Mouse (Mus musculus) C2C12 (cell line): ENCODE results near the gene Wscd2. TPM values are rescaled to one million over a fixed set of nuclear protein-coding genes. Genes with fewer than 3 reads are reported as not detected.

Source experiments
- H3K27me3 ChIP-seq: one replicate; pipeline ENCODE4 v1.6.1; 2011; ENCODE audit not compliant: control insufficient read depth, insufficient read depth, insufficient read length
- H3K36me3 ChIP-seq: one replicate; pipeline ENCODE4 v1.6.1; 2011; ENCODE audit not compliant: control insufficient read depth, insufficient read depth
- H3K4me3 ChIP-seq: one replicate; pipeline ENCODE4 v1.5.1; 2011; ENCODE audit warnings: mild to moderate bottlenecking, control low read depth; ENCODE audit not compliant: poor library complexity, insufficient read depth, severe bottlenecking
- H3K79me2 ChIP-seq: one replicate; pipeline ENCODE4 v1.6.1; 2011; ENCODE audit not compliant: control insufficient read depth, insufficient read depth
- H3K79me3 ChIP-seq: one replicate; pipeline ENCODE4 v1.6.1; 2011; ENCODE audit warnings: low read depth, control low read depth
- H3ac ChIP-seq: one replicate; pipeline ENCODE3; 2011; ENCODE audit warnings: low read depth; ENCODE audit not compliant: control insufficient read depth, insufficient read length
- CEBPB ChIP-seq: IDR thresholded peaks from one replicate; pipeline ENCODE4 v1.6.1; 2011; ENCODE audit warnings: low read depth, mild to moderate bottlenecking, control low read depth, moderate library complexity
- CTCF ChIP-seq: IDR thresholded peaks from one replicate; pipeline ENCODE4 v1.5.1; 2011; ENCODE audit not compliant: control insufficient read depth, insufficient read depth, insufficient read length
- FOSL1 ChIP-seq: IDR thresholded peaks from one replicate; pipeline ENCODE4 v1.8.0; 2011; ENCODE audit warnings: mild to moderate bottlenecking, low read length; ENCODE audit not compliant: poor library complexity, insufficient read depth, severe bottlenecking
- MAX ChIP-seq: IDR thresholded peaks from one replicate; pipeline ENCODE4 v1.6.1; 2011; ENCODE audit warnings: mild to moderate bottlenecking, control low read depth
- MYOD1 ChIP-seq: IDR thresholded peaks from one replicate; pipeline ENCODE4 v1.6.1; 2011; ENCODE audit warnings: low read depth; ENCODE audit not compliant: control insufficient read depth, insufficient read length
- MYOG ChIP-seq: IDR thresholded peaks from one replicate; pipeline ENCODE4 v1.6.1; 2011; ENCODE audit not compliant: control insufficient read depth, insufficient read length; ENCODE audit errors: extremely low read depth
- USF1 ChIP-seq: IDR thresholded peaks from one replicate; pipeline ENCODE4 v1.6.1; 2011; ENCODE audit warnings: low read depth, mild to moderate bottlenecking, control low read depth, moderate library complexity
- polyA plus RNA-seq: library from polyadenylated mRNA; unstranded; fragments of >200 nt; fragmentation: generic; extraction: Trizol; gene quantifications from one replicate; pipeline ENCODE4 v1.2.1, GENCODE M21; 2012; ENCODE audit warnings: missing spikeins

Gene Wscd2
- polyA plus RNA-seq, 1 experiment = not detected

GRCm38 (mm10) chr5:113464731-113465130, 25.4 kb upstream of the Wscd2 start:
- H3K36me3 ChIP-seq = no peaks in the 10 kb centered on the region
- H3K79me3 ChIP-seq = no peaks in the 10 kb centered on the region
- no peak overlapping the region for H3K4me3 ChIP-seq
- no peak for TF ChIP-seq CTCF
- TF ChIP-seq USF1 = no peak
- TF ChIP-seq FOSL1 = no peak
- no peak for TF ChIP-seq MYOD1
- no peak for TF ChIP-seq MAX
- TF ChIP-seq CEBPB = no peak
- no peaks in the 10 kb centered on the region for H3K79me2 ChIP-seq
- H3K27me3 ChIP-seq = peaks cover 46% of the 10 kb centered on the region
- no peak overlapping the region for H3ac ChIP-seq

DNA sequence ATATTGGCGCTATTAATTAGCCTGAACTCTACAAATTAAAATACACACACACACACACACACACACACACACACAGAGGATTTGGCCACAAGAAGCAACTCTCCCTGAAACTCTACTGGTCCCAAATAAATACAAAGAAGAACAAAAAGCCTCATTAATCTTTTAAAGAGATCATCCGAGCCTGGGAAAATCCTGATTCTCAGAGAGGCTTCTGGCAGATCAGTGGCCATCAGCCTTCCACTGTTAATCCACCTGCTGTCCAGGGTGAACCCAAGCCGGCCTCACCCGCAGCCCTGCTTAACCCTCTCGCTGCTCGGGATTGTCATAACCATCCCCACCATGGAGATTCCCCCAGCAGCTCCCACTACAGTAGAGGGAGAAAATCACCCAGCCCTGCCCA, 23.6 kb upstream of the Wscd2 start:
- TF ChIP-seq MAX (no peak), USF1 (no peak), MYOG (no peak), CTCF (no peak), MYOD1 (no peak), CEBPB (no peak), FOSL1 (no peak)
- H3K36me3 ChIP-seq = no peaks in the 10 kb centered on the region

DNA sequence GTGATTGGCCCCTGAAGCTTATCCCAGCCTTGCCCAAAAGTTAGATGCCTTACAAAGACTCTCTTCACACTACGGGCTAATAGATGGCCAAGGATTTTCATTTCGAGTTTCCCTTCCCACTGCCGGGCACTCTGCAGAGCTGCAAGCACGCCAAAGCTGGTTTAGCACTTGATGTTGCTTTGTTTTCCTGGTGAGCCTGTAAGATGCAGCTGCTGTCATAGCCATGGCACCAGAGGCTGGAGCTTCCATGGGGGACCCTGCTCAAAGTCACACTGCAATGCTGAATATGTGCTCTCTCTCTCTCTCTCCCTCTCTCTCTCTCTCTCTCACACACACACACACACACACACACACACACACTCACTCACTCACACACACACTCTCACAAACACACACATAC, 23.1 kb upstream of the Wscd2 start:
- H3K79me3 ChIP-seq = no peaks in the 10 kb centered on the region
- TF ChIP-seq CEBPB = no peak
- peaks cover 36% of the 10 kb centered on the region for H3K27me3 ChIP-seq
- no peak overlapping the region for H3ac ChIP-seq
- H3K36me3 ChIP-seq = no peaks in the 10 kb centered on the region
- H3K79me2 ChIP-seq = no peaks in the 10 kb centered on the region
- no peak overlapping the region for H3K4me3 ChIP-seq

More for the DNA sequence above, 23.6 kb upstream of the Wscd2 start:
- H3ac ChIP-seq = no peak overlapping the region
- no peak overlapping the region for H3K4me3 ChIP-seq
- no peaks in the 10 kb centered on the region for H3K79me3 ChIP-seq
- no peaks in the 10 kb centered on the region for H3K79me2 ChIP-seq
- H3K27me3 ChIP-seq = peaks cover 41% of the 10 kb centered on the region

GRCm38 (mm10) chr5:113467765-113468164, 22.4 kb upstream of the Wscd2 start:
- Histone ChIP-seq H3K79me2 (no peaks in the 10 kb centered on the region), H3K79me3 (no peaks in the 10 kb centered on the region), H3K27me3 (peaks cover 31% of the 10 kb centered on the region), H3ac (no peak overlapping the region), H3K36me3 (no peaks in the 10 kb centered on the region), H3K4me3 (no peak overlapping the region)
- TF ChIP-seq MAX = no peak
- no peak for TF ChIP-seq USF1
- TF ChIP-seq MYOG = no peak
- TF ChIP-seq FOSL1 = no peak
- no peak for TF ChIP-seq CTCF
- TF ChIP-seq CEBPB = no peak
- TF ChIP-seq MYOD1 = no peak

GRCm38 (mm10) chr5:113468625-113469024, 21.5 kb upstream of the Wscd2 start:
- no peak overlapping the region for H3K4me3 ChIP-seq
- no peak overlapping the region for H3ac ChIP-seq
- TF ChIP-seq CTCF = no peak
- no peak for TF ChIP-seq MAX
- TF ChIP-seq MYOD1 = no peak
- TF ChIP-seq FOSL1 = no peak
- TF ChIP-seq MYOG = no peak
- TF ChIP-seq CEBPB = no peak
- no peak for TF ChIP-seq USF1
- peaks cover 34% of the 10 kb centered on the region for H3K27me3 ChIP-seq
- H3K36me3 ChIP-seq = no peaks in the 10 kb centered on the region
- no peaks in the 10 kb centered on the region for H3K79me3 ChIP-seq
- H3K79me2 ChIP-seq = no peaks in the 10 kb centered on the region

DNA sequence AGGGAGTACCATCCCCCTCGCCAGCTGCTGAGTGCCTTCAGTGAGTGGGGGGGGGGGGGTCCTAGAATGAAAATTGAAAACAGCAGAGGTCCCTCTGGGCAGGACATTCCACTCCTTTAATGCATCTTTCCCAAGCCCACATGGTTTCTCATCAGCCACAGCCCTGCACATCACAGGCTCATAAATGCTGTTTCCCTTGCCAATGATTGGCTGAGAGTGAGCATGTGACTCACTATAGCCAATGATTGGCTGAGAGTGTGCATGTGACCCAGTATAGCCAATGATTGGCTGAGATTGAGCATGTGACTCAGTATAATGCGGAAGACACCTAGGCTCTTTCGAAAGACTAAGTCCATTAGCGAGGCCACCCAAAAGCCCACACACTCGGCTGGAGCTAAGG, 20.9 kb upstream of the Wscd2 start:
- Histone ChIP-seq H3K79me3 (no peaks in the 10 kb centered on the region), H3K27me3 (peaks cover 36% of the 10 kb centered on the region), H3K36me3 (no peaks in the 10 kb centered on the region), H3K4me3 (no peak overlapping the region), H3ac (no peak overlapping the region), H3K79me2 (no peaks in the 10 kb centered on the region)
- TF ChIP-seq USF1 (peak; percentile 90), CEBPB (no peak)
